Mouse (Mus musculus) limb, embryonic 10.5 days (tissue): Measurements from ENCODE around the gene Clec4a3. TPM values are rescaled to one million over a fixed set of nuclear protein-coding genes. Genes with fewer than 3 reads are reported as not detected.

ENCODE experiments used
- polyA plus RNA-seq: library from polyadenylated mRNA; unstranded; fragments of >200 nt; fragmentation: Nextera tagmentation; extraction: Ambion mirVana; gene quantifications from 2 replicates; pipeline ENCODE4 v1.2.1, GENCODE M21; 2016

Clec4a3 gene
- polyA plus RNA-seq, 1 experiment from 2014 or later, result 0.40 TPM

Other genes with a start within 250 kb of the Clec4a3 start
- gene Nanog, start 245.0 kb upstream of the Clec4a3 start, polyA plus RNA-seq, result 0.11 TPM in 1 of 2 replicates, not detected in the other
- gene Slc2a3, start 150.9 kb upstream of the Clec4a3 start, polyA plus RNA-seq, result 61.3 and 74.0 TPM in 2 replicates
- 1.7 and 3.2 TPM in 2 replicates for gene Foxj2, start 132.6 kb upstream of the Clec4a3 start, polyA plus RNA-seq
- 0.73 and 1.2 TPM in 2 replicates for gene C3ar1, start 96.4 kb upstream of the Clec4a3 start, polyA plus RNA-seq
- gene Necap1, start 78.0 kb upstream of the Clec4a3 start, polyA plus RNA-seq, result 52.1 and 56.2 TPM in 2 replicates
- 0.40 and 0.56 TPM in 2 replicates for gene Clec4a1, start 30.7 kb upstream of the Clec4a3 start, polyA plus RNA-seq
- not detected in 2 replicates for gene Clec4a4, start 37.9 kb downstream of the Clec4a3 start, polyA plus RNA-seq
- gene Clec4b1, start 97.4 kb downstream of the Clec4a3 start, polyA plus RNA-seq, result not detected in 2 replicates
- gene Clec4a2, start 153.9 kb downstream of the Clec4a3 start, polyA plus RNA-seq, result 0.29 and 0.70 TPM in 2 replicates
- not detected in 2 replicates for gene Clec4b2, start 220.4 kb downstream of the Clec4a3 start, polyA plus RNA-seq